Mouse (Mus musculus): Measurements from ENCODE around the gene Gmpr2.

DNA sequence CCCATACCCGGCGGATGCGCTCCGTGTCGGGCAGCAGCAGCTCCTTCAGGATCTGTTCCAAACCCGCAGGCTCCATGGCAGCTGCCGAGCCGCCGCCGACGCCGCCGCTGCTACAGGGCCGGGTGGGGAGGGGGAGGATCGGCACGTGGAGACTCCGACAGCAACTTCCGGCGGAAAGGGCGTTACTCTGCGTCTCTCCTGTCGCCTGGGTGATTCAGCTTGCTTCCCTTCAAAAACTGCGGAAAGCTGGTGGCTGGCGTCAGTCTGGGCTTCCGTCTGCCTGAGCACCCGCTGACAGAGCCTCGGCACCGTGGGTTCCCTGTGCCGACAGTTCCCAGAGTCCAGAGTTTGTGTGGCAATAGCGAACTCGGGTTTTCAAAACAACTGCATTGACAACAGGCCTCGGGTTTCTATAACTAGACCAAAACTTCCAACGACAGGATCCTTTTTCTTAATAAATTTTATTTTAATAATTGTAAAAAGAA lies 36.2 kb upstream of the Gmpr2 start, which contains the start of gene Ipo4:
- TF ChIP-seq CTCF (IDR thresholded peaks at IDR 0.05; ENCODE audit: extremely low read depth, insufficient read depth, insufficient read length, insufficient replicate concordance) (no peak), POLR2A (IDR thresholded peaks at IDR 0.05; ENCODE audit: low read depth, low read length) (no peak; the same call in 1 of the 2 replicates)

Data from spleen, adult 2 months (tissue).